Mouse (Mus musculus) stomach, postnatal 0 days (tissue): ENCODE results near the gene Net1. TPM values are rescaled to one million over a fixed set of nuclear protein-coding genes. Genes with fewer than 3 reads are reported as not detected.
"Not testable (repeated sequence)": the region's sequence is repeated elsewhere in the genome, so short reads cannot be mapped to it uniquely, and the experiment has no call there.

Experiments
- ATAC-seq: fragments of 200-750 bp; cut with Nextera tagmentation; 2 replicates; pipeline ENCODE4 v1.8.0; 2017; ENCODE audit not compliant: low FRiP score, low TSS enrichment
- DNase-seq: peaks from one replicate; pipeline ENCODE4 v3.0.0-alpha.2; 2016; ENCODE audit warnings: low spot score
- H3K27ac ChIP-seq: fragments of 300-500 bp; sonication (generic); replicated peaks from 2 replicates; pipeline ENCODE4 v1.5.1; 2014; ENCODE audit warnings: mild to moderate bottlenecking, control low read depth
- H3K27me3 ChIP-seq: fragments of 300-500 bp; sonication (generic); 2 replicates; pipeline ENCODE4 v1.6.1; 2014; ENCODE audit warnings: low read length; ENCODE audit not compliant: control insufficient read depth, insufficient read depth
- H3K36me3 ChIP-seq: fragments of 300-500 bp; sonication (generic); 2 replicates; pipeline ENCODE4 v1.6.1; 2014; ENCODE audit warnings: low read length, mixed read lengths; ENCODE audit not compliant: control insufficient read depth, insufficient read depth
- H3K4me1 ChIP-seq: fragments of 300-500 bp; sonication (generic); replicated peaks from 2 replicates; pipeline ENCODE4 v1.6.1; 2014; ENCODE audit warnings: antibody characterized with exemption; ENCODE audit not compliant: control insufficient read depth, insufficient read depth
- H3K4me2 ChIP-seq: fragments of 300-500 bp; sonication (generic); replicated peaks from 2 replicates; pipeline ENCODE4 v1.6.1; 2014; ENCODE audit warnings: low read depth, mild to moderate bottlenecking, control low read depth, moderate library complexity
- H3K4me3 ChIP-seq: fragments of 300-500 bp; sonication (generic); 2 replicates; pipeline ENCODE4 v1.5.1; 2014; ENCODE audit warnings: low read depth, low read length, control low read depth
- H3K9ac ChIP-seq: fragments of 300-500 bp; sonication (generic); 2 replicates; pipeline ENCODE4 v1.6.1; 2014; ENCODE audit warnings: mild to moderate bottlenecking, low read length, control low read depth, mixed read lengths
- H3K9me3 ChIP-seq: fragments of 300-500 bp; sonication (generic); 2 replicates; pipeline ENCODE4 v1.6.1; 2016; ENCODE audit warnings: low read length; ENCODE audit not compliant: control insufficient read depth
- CTCF ChIP-seq: IDR thresholded peaks from 2 replicates; pipeline ENCODE4 v1.5.1; 2016; ENCODE audit warnings: antibody characterized with exemption, low read depth, mild to moderate bottlenecking, moderate library complexity
- EP300 ChIP-seq: optimal IDR thresholded peaks from 2 replicates; pipeline ENCODE3; 2016; ENCODE audit warnings: antibody characterized with exemption
- WGBS: fragments of 180-500 bp; shearing (Covaris S2); extraction: QIAGEN DNeasy Blood & Tissue Kit; methylation state at CpG from one replicate; pipeline ENCODE4 v1.1.7; 2014; 5-methylcytosine and 5-hydroxymethylcytosine counted together
- polyA plus RNA-seq: library from polyadenylated mRNA; unstranded; fragments of >200 nt; fragmentation: Nextera tagmentation; extraction: Ambion mirVana; gene quantifications from 2 replicates; pipeline ENCODE4 v1.2.1, GENCODE M21; 2015

Net1 gene
- polyA plus RNA-seq, 1 experiment from 2014 or later: 54.6 TPM

GRCm38 (mm10) chr13:3907151-3907696 is 10.8 kb downstream of the Net1 start:
- TF ChIP-seq CTCF: no peak
- TF ChIP-seq EP300: no peak
- 55% methylated on average over 6 of the region's 6 CpGs for WGBS
- H3K36me3 ChIP-seq: no peaks in the 10 kb centered on the region
- H3K27me3 ChIP-seq: no peaks in the 10 kb centered on the region
- no peak for DNase-seq
- H3K9me3 ChIP-seq: no peaks in the 10 kb centered on the region
- no peak overlapping the region for H3K27ac ChIP-seq
- no peak overlapping the region for H3K9ac ChIP-seq
- peak; percentile 80 for ATAC-seq
- H3K4me3 ChIP-seq: no peak overlapping the region
- H3K4me1 ChIP-seq: no peaks in the 10 kb centered on the region
- no peak overlapping the region for H3K4me2 ChIP-seq

GRCm38 (mm10) chr13:3899301-3899700 is 18.7 kb downstream of the Net1 start:
- H3K4me1 ChIP-seq: no peaks in the 10 kb centered on the region
- 93% methylated on average over 9 of the region's 9 CpGs for WGBS
- H3K9me3 ChIP-seq: no peaks in the 10 kb centered on the region
- DNase-seq (no peak), ATAC-seq (no peak)
- H3K4me3 ChIP-seq: no peak overlapping the region
- no peak overlapping the region for H3K9ac ChIP-seq
- H3K27ac ChIP-seq: no peak overlapping the region
- no peaks in the 10 kb centered on the region for H3K36me3 ChIP-seq
- H3K27me3 ChIP-seq: no peaks in the 10 kb centered on the region
- TF ChIP-seq EP300 (no peak), CTCF (no peak)
- no peak overlapping the region for H3K4me2 ChIP-seq

GRCm38 (mm10) chr13:3898202-3898601 is 19.8 kb downstream of the Net1 start:
- H3K36me3 ChIP-seq, H3K4me1 ChIP-seq, H3K4me3 ChIP-seq, DNase-seq, H3K9ac ChIP-seq, H3K9me3 ChIP-seq, ATAC-seq, H3K4me2 ChIP-seq, H3K27me3 ChIP-seq, H3K27ac ChIP-seq: not testable (repeated sequence)
- 96% methylated on average over 5 of the region's 5 CpGs for WGBS

GRCm38 (mm10) chr13:3896913-3897312 is 21.1 kb downstream of the Net1 start:
- H3K9me3 ChIP-seq: no peaks in the 10 kb centered on the region
- WGBS: 23% methylated on average over 5 of the region's 5 CpGs
- H3K4me3 ChIP-seq: no peak overlapping the region
- TF ChIP-seq CTCF (peak; percentile 99), EP300 (no peak)
- H3K27me3 ChIP-seq: no peaks in the 10 kb centered on the region
- no peak for ATAC-seq
- DNase-seq: peak; percentile 77
- H3K4me2 ChIP-seq: no peak overlapping the region
- H3K9ac ChIP-seq: no peak overlapping the region
- H3K4me1 ChIP-seq: no peaks in the 10 kb centered on the region
- no peaks in the 10 kb centered on the region for H3K36me3 ChIP-seq
- H3K27ac ChIP-seq: no peak overlapping the region

GRCm38 (mm10) chr13:3896032-3896431 is 22.0 kb downstream of the Net1 start:
- H3K36me3 ChIP-seq: no peaks in the 10 kb centered on the region
- 84% methylated on average over 6 of the region's 6 CpGs for WGBS
- H3K4me3 ChIP-seq: no peak overlapping the region
- H3K9ac ChIP-seq: no peak overlapping the region
- H3K27ac ChIP-seq: no peak overlapping the region
- ATAC-seq: no peak
- DNase-seq: no peak
- no peaks in the 10 kb centered on the region for H3K27me3 ChIP-seq
- no peak for TF ChIP-seq EP300
- no peak for TF ChIP-seq CTCF
- H3K4me1 ChIP-seq: no peaks in the 10 kb centered on the region
- H3K9me3 ChIP-seq: no peaks in the 10 kb centered on the region
- H3K4me2 ChIP-seq: no peak overlapping the region

GRCm38 (mm10) chr13:3895397-3895980 is 22.5 kb downstream of the Net1 start:
- no peaks in the 10 kb centered on the region for H3K4me1 ChIP-seq
- TF ChIP-seq CTCF (no peak), EP300 (no peak)
- H3K27ac ChIP-seq: no peak overlapping the region
- no peak overlapping the region for H3K4me2 ChIP-seq
- no peak for ATAC-seq
- H3K9ac ChIP-seq: no peak overlapping the region
- H3K27me3 ChIP-seq: no peaks in the 10 kb centered on the region
- H3K4me3 ChIP-seq: no peak overlapping the region
- no peaks in the 10 kb centered on the region for H3K9me3 ChIP-seq
- H3K36me3 ChIP-seq: no peaks in the 10 kb centered on the region
- no peak for DNase-seq
- WGBS: 69% methylated on average over 8 of the region's 8 CpGs
